Comparison of ENCODE assay signal across 16 mouse cellular contexts in the genomic region with DNA sequence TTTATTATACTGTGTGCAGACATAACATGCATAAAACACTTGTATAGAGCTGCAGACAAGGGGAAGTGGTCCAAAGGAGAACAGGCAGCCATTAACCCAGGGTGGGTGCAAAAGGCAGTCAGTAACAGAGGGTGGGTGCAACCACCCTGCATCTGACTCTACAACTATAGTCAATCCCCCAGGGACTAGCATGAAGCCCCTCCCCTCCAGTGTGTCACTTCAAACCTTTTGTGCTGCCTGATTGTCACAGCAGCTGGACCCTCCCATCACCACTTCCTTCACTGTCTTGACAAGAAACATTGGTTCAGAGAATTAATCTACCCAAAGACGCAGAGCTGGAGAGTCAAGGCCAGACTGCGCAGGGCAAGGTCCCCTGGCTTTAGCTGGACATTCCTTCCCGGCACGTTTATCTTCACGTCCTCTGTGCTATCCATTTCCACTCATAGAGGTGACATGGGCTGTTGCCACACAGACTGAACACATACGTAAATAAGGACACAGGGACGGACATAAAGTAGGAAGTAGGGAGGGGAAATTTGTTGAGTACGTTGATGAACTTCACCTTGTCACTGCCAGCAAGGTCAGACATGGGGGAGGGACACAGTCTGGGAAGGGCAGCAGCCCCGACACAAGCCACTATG. TPM values are rescaled to one million over a fixed set of nuclear protein-coding genes. Genes with fewer than 3 reads are reported as not detected.
DNase-seq lines count a peak whose midpoint lies in the region; ATAC-seq and TF ChIP-seq lines count a peak whose summit lies in the region.
"Had no signal": no experiment of that assay in that cellular context is flagged by ENCODE, and none has a peak within 500 bp of the region (broad histone marks: within the 10 kb centered on the region; RNA-seq: fewer than 3 reads in every experiment).

No protein-coding gene starts in this region.

- H3K4me3 ChIP-seq in liver, postnatal 0 days (ENCODE audit: low read depth, low read length): no peak overlapping the region
- no peak overlapping the region for H3K4me3 ChIP-seq in liver, embryonic 12.5 days
- H3K4me3 ChIP-seq: erythroblast, embryonic 14.5 days; limb, embryonic 10.5 days; midbrain, embryonic 12.5 days had no signal

- peak; percentile 8; the same call in 1 of the 2 replicates for ATAC-seq in liver, postnatal 0 days
- no peak for ATAC-seq in liver, embryonic 12.5 days
- ATAC-seq: hindbrain, embryonic 16.5 days had no signal

- H3K4me1 ChIP-seq in liver, postnatal 0 days (ENCODE audit: insufficient read depth): 0 out of 2 replicates have a peak, but pooled peaks cover 2% of the 10 kb centered on the region
- no peaks in the 10 kb centered on the region for H3K4me1 ChIP-seq in liver, embryonic 12.5 days

- H3K9ac ChIP-seq in liver, postnatal 0 days (replicated peaks): no peak overlapping the region
- H3K9ac ChIP-seq in liver, embryonic 12.5 days: no peak overlapping the region
- H3K9ac ChIP-seq: liver, embryonic 14.5 days; midbrain, embryonic 12.5 days had no signal

- no peaks in the 10 kb centered on the region for H3K9me3 ChIP-seq in liver, postnatal 0 days (ENCODE audit: low read length)
- no peaks in the 10 kb centered on the region for H3K9me3 ChIP-seq in liver, embryonic 12.5 days (replicated peaks)
- H3K9me3 ChIP-seq: limb, embryonic 10.5 days; midbrain, embryonic 12.5 days had no signal

- no peak for TF ChIP-seq EP300 in liver, postnatal 0 days (IDR thresholded peaks at IDR 0.05; ENCODE audit: low read depth)

- no peak for TF ChIP-seq CTCF in liver, postnatal 0 days (IDR thresholded peaks at IDR 0.05; ENCODE audit: low read depth)

- no peak overlapping the region for H3K4me2 ChIP-seq in liver, postnatal 0 days (ENCODE audit: low read depth, low read length)
- H3K4me2 ChIP-seq in liver, embryonic 12.5 days: no peak overlapping the region
- H3K4me2 ChIP-seq: midbrain, embryonic 12.5 days had no signal

- WGBS in liver, postnatal 0 days (ENCODE audit: insufficient replicate concordance): 33% methylated on average over 9 of the region's 9 CpGs
- 44% methylated on average over 9 of the region's 9 CpGs for WGBS in liver, embryonic 12.5 days (ENCODE audit: insufficient replicate concordance)

- DNase-seq in adrenal gland, adult 8-10 months: peak; percentile 30
- DNase-seq in adrenal gland, adult 18-20 months (ENCODE audit: low spot score in 2 of 2): no peak
- DNase-seq in liver, postnatal 0 days: no peak
- DNase-seq in ZHBTc4 (ENCODE audit: low read depth, low spot score): peak; percentile 34
- peak; percentile 26 for DNase-seq in heart, postnatal 4 days
- no peak for DNase-seq in cerebellum, adult 11 months
- no peak for DNase-seq in retina, postnatal 1 day
- DNase-seq: cerebellum, adult 9-10 months; kidney, adult 18-20 months; kidney, postnatal 36 days had no signal

- no peaks in the 10 kb centered on the region for H3K36me3 ChIP-seq in liver, postnatal 0 days (replicated peaks; ENCODE audit: insufficient read depth, low read length)
- H3K36me3 ChIP-seq in liver, embryonic 12.5 days: no peaks in the 10 kb centered on the region
- H3K36me3 ChIP-seq: limb, embryonic 10.5 days; midbrain, embryonic 12.5 days had no signal

- H3K27ac ChIP-seq in liver, postnatal 0 days (ENCODE audit: low read depth): no peak overlapping the region
- H3K27ac ChIP-seq in liver, embryonic 12.5 days: no peak overlapping the region
- H3K27ac ChIP-seq: limb, embryonic 10.5 days; liver, embryonic 14.5 days; midbrain, embryonic 12.5 days had no signal

- no peaks in the 10 kb centered on the region for H3K27me3 ChIP-seq in liver, postnatal 0 days (ENCODE audit: insufficient read depth, low read length)
- peaks cover 6% of the 10 kb centered on the region; the same call in 1 of the 2 replicates for H3K27me3 ChIP-seq in liver, embryonic 12.5 days (replicated peaks)
- H3K27me3 ChIP-seq: midbrain, embryonic 12.5 days had no signal

RNA-seq across cellular contexts. Expression of gene Chst3, which starts 13.3 kb away (rescaled TPM):
- under 1 TPM; 0.70 to 1.00 (median 0.91) TPM for total RNA-seq in adrenal gland, adult 8-10 months (2022)
- total RNA-seq in adrenal gland, adult 18-20 months (2021): under 1 TPM; 0.77 to 0.86 TPM
- polyA plus RNA-seq in liver, postnatal 0 days (2015; fragmentation: Nextera tagmentation; extraction: Ambion mirVana): 0.73 TPM in 2 replicates
- 0.22 and 0.31 TPM in 2 replicates for polyA plus RNA-seq in liver, embryonic 12.5 days (2016; fragmentation: Nextera tagmentation; extraction: Ambion mirVana)
- total RNA-seq in heart, postnatal 4 days (2021): 1 to 10 TPM; 1.6 to 2.4 TPM
- polyA plus RNA-seq: erythroblast, embryonic 14.5 days had no signal

Comparison
In these comparisons a context has a peak if more than half of its experiments do, and no peak if none do; other contexts are left out.
1. DNase-seq: peak in adrenal gland, adult 8-10 months (single experiment), ZHBTc4 (single experiment) and heart, postnatal 4 days (single experiment); none in adrenal gland, adult 18-20 months (0 of 2), liver, postnatal 0 days (single experiment), cerebellum, adult 11 months (single experiment) and retina, postnatal 1 day (single experiment).